Comparison of ENCODE assay signal across 8 mouse cellular contexts in the genomic region with DNA sequence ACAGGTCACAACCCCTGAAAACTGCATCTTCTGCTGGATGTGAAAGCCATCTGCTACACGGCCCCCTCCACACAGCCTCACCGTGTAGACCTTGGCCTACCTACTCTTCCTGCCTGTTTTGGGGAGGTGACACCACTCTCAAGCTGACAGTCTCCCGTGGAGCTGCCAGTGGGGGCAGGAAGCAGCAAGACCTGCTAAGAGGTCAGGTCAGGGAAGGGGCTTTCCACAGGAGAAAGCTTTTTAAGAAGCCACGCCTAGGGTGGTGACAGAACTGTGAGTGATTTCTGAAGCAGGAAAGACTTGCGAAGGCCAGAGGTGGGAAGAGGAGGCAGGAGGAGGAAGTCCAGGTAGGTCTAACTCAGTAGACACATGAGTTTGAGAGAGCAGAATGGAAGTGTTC. TPM values are rescaled to one million over a fixed set of nuclear protein-coding genes. Genes with fewer than 3 reads are reported as not detected.
DNase-seq lines count a peak whose midpoint lies in the region; ATAC-seq lines count a peak whose summit lies in the region.

No protein-coding gene starts in this region.

- H3K4me1 ChIP-seq in heart, embryonic 12.5 days (replicated peaks): peaks cover 70% of the 10 kb centered on the region
- peaks cover 52% of the 10 kb centered on the region for H3K4me1 ChIP-seq in liver, embryonic 13.5 days (replicated peaks)
- H3K4me1 ChIP-seq in forebrain, embryonic 11.5 days (replicated peaks; ENCODE audit: control insufficient read depth, insufficient read depth, low read length): peaks cover 10% of the 10 kb centered on the region

- H3K9me3 ChIP-seq in heart, embryonic 12.5 days (replicated peaks): no peaks in the 10 kb centered on the region
- H3K9me3 ChIP-seq in liver, embryonic 13.5 days (replicated peaks): no peaks in the 10 kb centered on the region
- no peaks in the 10 kb centered on the region for H3K9me3 ChIP-seq in forebrain, embryonic 11.5 days (ENCODE audit: control insufficient read depth, low read length)

- no peaks in the 10 kb centered on the region for H3K27me3 ChIP-seq in heart, embryonic 12.5 days (replicated peaks)
- 0 out of 2 replicates have a peak, but pooled peaks cover 4% of the 10 kb centered on the region for H3K27me3 ChIP-seq in liver, embryonic 13.5 days
- H3K27me3 ChIP-seq in forebrain, embryonic 11.5 days (ENCODE audit: control insufficient read depth, insufficient read depth, low read length): no peaks in the 10 kb centered on the region

- H3K4me2 ChIP-seq in heart, embryonic 12.5 days: no peak overlapping the region
- 0 out of 2 replicates have a peak overlapping the region, but pooled peaks have one; percentile 27 for H3K4me2 ChIP-seq in liver, embryonic 13.5 days
- H3K4me2 ChIP-seq in forebrain, embryonic 11.5 days (ENCODE audit: low read depth, low read length, severe bottlenecking): no peak overlapping the region

- ATAC-seq in heart, embryonic 12.5 days (ENCODE audit: insufficient number of reproducible peaks, low FRiP score): no peak
- ATAC-seq in liver, embryonic 13.5 days (ENCODE audit: low read depth): no peak
- no peak for ATAC-seq in forebrain, embryonic 11.5 days (replicated peaks; ENCODE audit: low FRiP score)

- peaks cover 46% of the 10 kb centered on the region for H3K36me3 ChIP-seq in heart, embryonic 12.5 days
- H3K36me3 ChIP-seq in liver, embryonic 13.5 days: no peaks in the 10 kb centered on the region
- no peaks in the 10 kb centered on the region; the same call in 1 of the 2 replicates for H3K36me3 ChIP-seq in forebrain, embryonic 11.5 days (ENCODE audit: control insufficient read depth, insufficient read depth, low read length)

- peak overlapping the region; percentile 44 for H3K27ac ChIP-seq in heart, embryonic 12.5 days (ENCODE audit: poor library complexity, severe bottlenecking)
- peak overlapping the region; percentile 71 for H3K27ac ChIP-seq in liver, embryonic 13.5 days
- H3K27ac ChIP-seq in forebrain, embryonic 11.5 days (ENCODE audit: low read depth, low read length): no peak overlapping the region

- H3K4me3 ChIP-seq in heart, embryonic 12.5 days: no peak overlapping the region
- no peak overlapping the region for H3K4me3 ChIP-seq in liver, embryonic 13.5 days (replicated peaks)
- H3K4me3 ChIP-seq in forebrain, embryonic 11.5 days (ENCODE audit: low read depth, low read length): no peak overlapping the region

- H3K9ac ChIP-seq in heart, embryonic 12.5 days: peak overlapping the region; percentile 51
- 0 out of 2 replicates have a peak overlapping the region, but pooled peaks have one; percentile 39 for H3K9ac ChIP-seq in liver, embryonic 13.5 days
- H3K9ac ChIP-seq in forebrain, embryonic 11.5 days (ENCODE audit: low read length): no peak overlapping the region

- 34% methylated on average over 5 of the region's 5 CpGs for WGBS in heart, embryonic 12.5 days
- WGBS in liver, embryonic 13.5 days (ENCODE audit: insufficient replicate concordance): 51% methylated on average over 5 of the region's 5 CpGs
- 74% methylated on average over 5 of the region's 5 CpGs for WGBS in forebrain, embryonic 11.5 days

- no peak for DNase-seq in heart, adult 18-20 months
- DNase-seq in CD4-positive helper T cell, adult 2 months (ENCODE audit: low read depth, low spot score): peak; percentile 81
- peak; percentile 79 for DNase-seq in T-cell, adult 2 months (ENCODE audit: low spot score)
- no peak for DNase-seq in liver, embryonic 13.5 days
- no peak for DNase-seq in right cerebral cortex, postnatal 36 days (ENCODE audit: low spot score in 2 of 2)
- no peak for DNase-seq in forebrain, embryonic 11.5 days (ENCODE audit: low spot score)
- DNase-seq in adrenal gland, adult 8-10 months: no peak

RNA-seq across cellular contexts. Expression of gene Wasf2, which starts 51.4 kb away (rescaled TPM):
- 68.5 and 70.1 TPM in 2 replicates for polyA plus RNA-seq in heart, embryonic 12.5 days (2016; fragmentation: Nextera tagmentation; extraction: Ambion mirVana)
- total RNA-seq in heart, adult 18-20 months (2021): 10 to 100 TPM; 77.8 to 88.8 TPM
- polyA plus RNA-seq in liver, embryonic 13.5 days (2015; fragmentation: Nextera tagmentation; extraction: Ambion mirVana): 52.3 and 54.0 TPM in 2 replicates
- 28.8 and 33.2 TPM in 2 replicates for polyA plus RNA-seq in forebrain, embryonic 11.5 days (2014; fragmentation: Nextera tagmentation; extraction: Ambion mirVana)
- total RNA-seq in adrenal gland, adult 8-10 months (2022): 100 to 1,000 TPM; 105 to 158 (median 133) TPM

Comparison
In these comparisons a context has a peak if more than half of its experiments do, and no peak if none do; other contexts are left out.
1. DNase-seq: peak in CD4-positive helper T cell, adult 2 months (single experiment) and T-cell, adult 2 months (single experiment); none in heart, adult 18-20 months (0 of 2), liver, embryonic 13.5 days (single experiment), right cerebral cortex, postnatal 36 days (0 of 2), forebrain, embryonic 11.5 days (single experiment) and adrenal gland, adult 8-10 months (single experiment).